15 mouse cellular contexts compared by ENCODE assay signal in the genomic region with DNA sequence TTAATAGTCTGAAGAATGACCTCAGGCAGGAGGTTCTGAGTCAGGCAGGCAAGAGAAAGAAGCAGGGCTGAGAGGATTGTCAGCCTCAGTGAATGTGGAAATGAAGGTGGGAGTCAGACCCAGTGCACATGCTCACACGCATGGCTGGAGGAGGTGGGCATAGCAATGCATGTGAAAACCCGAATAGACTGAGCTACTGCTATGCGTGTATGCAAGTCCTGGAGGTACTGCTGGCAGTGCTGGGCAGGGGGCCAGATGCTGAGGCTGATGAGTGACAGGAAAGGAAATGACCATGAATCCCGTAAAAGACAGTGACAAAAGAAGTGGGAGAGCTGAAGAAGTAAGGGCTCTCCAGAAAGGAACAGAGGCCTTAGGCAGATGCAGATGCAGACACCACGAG. TPM values are rescaled to one million over a fixed set of nuclear protein-coding genes. Genes with fewer than 3 reads are reported as not detected.
DNase-seq lines count a peak whose midpoint lies in the region; ATAC-seq and TF ChIP-seq lines count a peak whose summit lies in the region.
"Had no signal": no experiment of that assay in that cellular context is flagged by ENCODE, and none has a peak within 500 bp of the region (broad histone marks: within the 10 kb centered on the region; RNA-seq: fewer than 3 reads in every experiment).

No protein-coding gene starts in this region.

- no peak overlapping the region for H3K4me2 ChIP-seq in kidney, embryonic 15.5 days
- no peak overlapping the region for H3K4me2 ChIP-seq in liver, postnatal 0 days (ENCODE audit: low read depth, low read length)
- H3K4me2 ChIP-seq in liver, embryonic 11.5 days = no peak overlapping the region
- H3K4me2 ChIP-seq: neural tube, embryonic 12.5 days; stomach, embryonic 15.5 days had no signal

- H3K27me3 ChIP-seq in kidney, embryonic 15.5 days = no peaks in the 10 kb centered on the region
- H3K27me3 ChIP-seq in liver, postnatal 0 days (ENCODE audit: insufficient read depth, low read length) = no peaks in the 10 kb centered on the region
- H3K27me3 ChIP-seq in liver, embryonic 11.5 days (replicated peaks; ENCODE audit: control insufficient read depth, insufficient read depth, low read length) = no peaks in the 10 kb centered on the region
- H3K27me3 ChIP-seq: stomach, embryonic 15.5 days had no signal

- 55% methylated on average over 5 of the region's 5 CpGs for WGBS in kidney, embryonic 15.5 days
- WGBS in liver, postnatal 0 days (ENCODE audit: insufficient replicate concordance) = 65% methylated on average over 5 of the region's 5 CpGs
- WGBS in liver, embryonic 11.5 days = 76% methylated on average over 5 of the region's 5 CpGs

- no peak for TF ChIP-seq EP300 in liver, postnatal 0 days (IDR thresholded peaks at IDR 0.05; ENCODE audit: low read depth)

- peak; percentile 28 to 49 for DNase-seq in cerebellum, postnatal 14 days
- no peak for DNase-seq in cerebellum, adult 18-20 months
- DNase-seq in kidney, adult 18-20 months = peak; percentile 33
- DNase-seq in right cerebral cortex, postnatal 4 days = peak; percentile 24
- no peak for DNase-seq in right cerebral cortex, adult 18-20 months
- DNase-seq in liver, postnatal 0 days = no peak
- no peak for DNase-seq in liver, embryonic 11.5 days (ENCODE audit: low spot score)
- DNase-seq: embryo, embryonic 11 days; heart, postnatal 14 days; thymus, postnatal 4 days had no signal

- H3K27ac ChIP-seq in kidney, embryonic 15.5 days = no peak overlapping the region
- H3K27ac ChIP-seq in liver, postnatal 0 days (ENCODE audit: low read depth) = no peak overlapping the region
- no peak overlapping the region for H3K27ac ChIP-seq in liver, embryonic 11.5 days (ENCODE audit: low read depth, low read length)
- H3K27ac ChIP-seq: neural tube, embryonic 12.5 days; stomach, embryonic 15.5 days had no signal

- H3K4me3 ChIP-seq in kidney, embryonic 15.5 days (replicated peaks) = no peak overlapping the region
- no peak overlapping the region for H3K4me3 ChIP-seq in liver, postnatal 0 days (ENCODE audit: low read depth, low read length)
- H3K4me3 ChIP-seq in liver, embryonic 11.5 days (ENCODE audit: low read depth, low read length) = no peak overlapping the region
- H3K4me3 ChIP-seq: neural tube, embryonic 12.5 days; stomach, embryonic 15.5 days had no signal

- ATAC-seq in kidney, embryonic 15.5 days (replicated peaks; ENCODE audit: low FRiP score) = no peak
- no peak for ATAC-seq in liver, postnatal 0 days
- no peak for ATAC-seq in liver, embryonic 11.5 days (replicated peaks; ENCODE audit: low FRiP score)
- ATAC-seq: intestine, postnatal 0 days had no signal

- peaks cover 18% of the 10 kb centered on the region; the same call in 1 of the 2 replicates for H3K4me1 ChIP-seq in kidney, embryonic 15.5 days
- no peaks in the 10 kb centered on the region; the same call in 1 of the 2 replicates for H3K4me1 ChIP-seq in liver, postnatal 0 days (ENCODE audit: insufficient read depth)
- H3K4me1 ChIP-seq in liver, embryonic 11.5 days (replicated peaks; ENCODE audit: control insufficient read depth, insufficient read depth, low read length) = no peaks in the 10 kb centered on the region
- H3K4me1 ChIP-seq: neural tube, embryonic 12.5 days had no signal

- H3K9me3 ChIP-seq in kidney, embryonic 15.5 days (replicated peaks) = no peaks in the 10 kb centered on the region
- no peaks in the 10 kb centered on the region for H3K9me3 ChIP-seq in liver, postnatal 0 days (ENCODE audit: low read length)
- no peaks in the 10 kb centered on the region for H3K9me3 ChIP-seq in liver, embryonic 11.5 days (ENCODE audit: control insufficient read depth, low read length)
- H3K9me3 ChIP-seq: neural tube, embryonic 12.5 days; stomach, embryonic 15.5 days had no signal

- TF ChIP-seq CTCF in liver, postnatal 0 days (IDR thresholded peaks at IDR 0.05; ENCODE audit: low read depth) = no peak

- no peaks in the 10 kb centered on the region for H3K36me3 ChIP-seq in kidney, embryonic 15.5 days
- H3K36me3 ChIP-seq in liver, postnatal 0 days (replicated peaks; ENCODE audit: insufficient read depth, low read length) = no peaks in the 10 kb centered on the region
- H3K36me3 ChIP-seq in liver, embryonic 11.5 days (ENCODE audit: control insufficient read depth, insufficient read depth, low read length) = no peaks in the 10 kb centered on the region
- H3K36me3 ChIP-seq: neural tube, embryonic 12.5 days; stomach, embryonic 15.5 days had no signal

- no peak overlapping the region for H3K9ac ChIP-seq in kidney, embryonic 15.5 days
- no peak overlapping the region for H3K9ac ChIP-seq in liver, postnatal 0 days (replicated peaks)
- no peak overlapping the region for H3K9ac ChIP-seq in liver, embryonic 11.5 days (ENCODE audit: low read depth, low read length)
- H3K9ac ChIP-seq: neural tube, embryonic 12.5 days; stomach, embryonic 15.5 days had no signal

RNA-seq across cellular contexts. Expression of a gene that starts 50.3 kb away (rescaled TPM):
- 0.12 and 0.14 TPM in 2 replicates for polyA plus RNA-seq in kidney, embryonic 15.5 days (2015; fragmentation: Nextera tagmentation; extraction: Ambion mirVana)
- polyA plus RNA-seq in liver, postnatal 0 days (2015; fragmentation: Nextera tagmentation; extraction: Ambion mirVana) = 0.13 and 0.21 TPM in 2 replicates
- 0.11 TPM in 1 of 2 replicates, not detected in the other for polyA plus RNA-seq in liver, embryonic 11.5 days (2014; fragmentation: Nextera tagmentation; extraction: Ambion mirVana)
- polyA plus RNA-seq: liver, adult 2 months had no signal

Comparison
In these comparisons a context has a peak if more than half of its experiments do, and no peak if none do; other contexts are left out.
1. DNase-seq: peak in cerebellum, postnatal 14 days (2 of 2), kidney, adult 18-20 months (single experiment) and right cerebral cortex, postnatal 4 days (single experiment); none in cerebellum, adult 18-20 months (0 of 2), right cerebral cortex, adult 18-20 months (single experiment), liver, postnatal 0 days (single experiment) and liver, embryonic 11.5 days (single experiment).